Mouse (Mus musculus) CH12.LX (cell line): ENCODE measurements around the gene Pkn2.

Source experiments
- CHD1 ChIP-seq: IDR thresholded peaks from 2 replicates; pipeline ENCODE4 v1.6.1; 2012; ENCODE audit warnings: low read depth, low read length, improper control_type of control experiment, inconsistent platforms
- CTCF ChIP-seq, 2 experiments: IDR thresholded peaks in 1 of 2; conservative IDR thresholded peaks in 1 of 2; 2 replicates each; pipeline ENCODE4 v1.5.1; 2011 to 2012; ENCODE audit warnings: low read depth in 2 of 2, low read length in 2 of 2, improper control_type of control experiment in 1 of 2, inconsistent platforms in 1 of 2, mild to moderate bottlenecking in 1 of 2, moderate library complexity in 1 of 2
- E2F4 ChIP-seq: IDR thresholded peaks from 2 replicates; pipeline ENCODE4 v1.6.1; 2011; ENCODE audit warnings: low read depth, low read length, improper control_type of control experiment; ENCODE audit not compliant: insufficient replicate concordance
- RAD21 ChIP-seq: IDR thresholded peaks from 2 replicates; pipeline ENCODE4 v1.6.1; 2011; ENCODE audit warnings: low read depth, mild to moderate bottlenecking, low read length, improper control_type of control experiment, moderate library complexity
- UBTF ChIP-seq: IDR thresholded peaks from 2 replicates; pipeline ENCODE4 v1.6.1; 2012; ENCODE audit warnings: low read depth, mild to moderate bottlenecking, inconsistent platforms, low read length, improper control_type of control experiment, moderate library complexity
- ZMIZ1 ChIP-seq: IDR thresholded peaks from 2 replicates; pipeline ENCODE4 v1.6.1; 2012; ENCODE audit warnings: low read depth, mild to moderate bottlenecking, inconsistent platforms, low read length, improper control_type of control experiment

- no peak for TF ChIP-seq RAD21
- TF ChIP-seq UBTF: 0 out of 2 replicates have a peak, but pooled peaks have one; percentile 20
- TF ChIP-seq E2F4: no peak
- no peak; the same call in 1 of the 2 replicates for TF ChIP-seq CHD1
- TF ChIP-seq ZMIZ1: no peak
- TF ChIP-seq CTCF (conservative IDR thresholded peaks at IDR 0.05 in 1 of 2, IDR thresholded peaks at IDR 0.05 in 1 of 2; ENCODE audit: low read depth in 2 of 2, low read length in 2 of 2): no peak
Observed at GRCm38 (mm10) chr3:142881589-142881871, 274 bp downstream of the Pkn2 start.
